Mouse (Mus musculus): ENCODE data around the gene Olfr110. TPM values are rescaled to one million over a fixed set of nuclear protein-coding genes. Genes with fewer than 3 reads are reported as not detected.

The Olfr110 gene
- 0.19 and 0.23 TPM in 2 replicates for polyA plus RNA-seq (2012; rRNA removed; ENCODE audit: low replicate concordance)

GRCm38 (mm10) chr17:37491930-37492518 lies at the start of gene Olfr110:
Gene Olfr110 (plus strand): TSS chr17:37492468.

DNA sequence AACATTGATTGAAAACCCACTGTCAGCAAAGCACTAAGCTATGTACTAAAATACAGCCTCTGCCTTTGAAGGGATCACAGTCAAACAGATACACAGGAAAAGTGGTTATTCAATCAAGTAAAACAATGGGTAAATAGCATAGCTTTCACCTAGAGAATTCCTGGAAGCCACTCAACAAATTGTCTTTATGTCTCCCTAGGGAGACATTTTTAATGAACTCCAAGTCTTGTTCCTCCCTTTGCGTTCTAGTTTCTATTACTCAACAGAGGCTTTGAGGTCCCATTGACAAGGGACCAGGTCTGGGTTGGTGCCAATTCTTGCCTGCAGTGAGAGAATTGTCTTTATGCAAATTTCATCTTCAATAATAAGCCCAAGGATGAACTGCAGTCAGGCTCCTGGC lies 47.1 kb upstream of the Olfr110 start, which contains the start of gene Olfr108:
TSS of gene Olfr108 (plus strand) at position 301 of the 400 bp plus-strand sequence.

GRCm38 (mm10) chr17:37458616-37459015 lies 33.7 kb upstream of the Olfr110 start, which contains the start of gene Olfr109:
Gene Olfr109 (plus strand): TSS chr17:37458916.

GRCm38 (mm10) chr17:37483452-37483851 lies 8.8 kb upstream of the Olfr110 start, which contains the start of gene H2-M2:
Gene H2-M2 (minus strand): TSS chr17:37483552.

DNA sequence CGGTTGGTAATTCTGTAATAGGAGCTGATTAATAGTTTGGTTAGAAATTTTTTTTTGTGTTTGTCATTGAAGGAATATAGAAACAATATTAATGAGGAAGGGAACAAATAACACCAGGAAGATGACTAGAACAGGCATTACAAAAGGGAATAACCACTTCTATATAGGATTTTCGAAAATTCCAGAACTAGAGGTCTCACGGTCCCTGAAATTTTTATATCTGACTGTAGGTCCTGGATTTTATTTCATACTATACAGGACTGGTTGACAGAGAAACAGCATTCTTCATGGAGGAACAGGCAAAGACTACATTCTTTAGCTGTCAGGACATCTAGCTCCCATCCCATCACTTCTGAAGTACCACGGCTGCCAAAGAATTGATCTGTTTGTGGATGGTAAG lies 15.5 kb downstream of the Olfr110 start, which contains the start of gene Olfr111:
TSS of gene Olfr111 (plus strand) at position 301 of the 400 bp plus-strand sequence.

Other genes with a start within 250 kb of the Olfr110 start
- not detected in 2 replicates for gene Olfr98, start 228.7 kb upstream of the Olfr110 start, polyA plus RNA-seq (2012; rRNA removed; ENCODE audit: low replicate concordance)
- 16.8 and 24.2 TPM in 2 replicates for gene H2-M3, start 222.2 kb upstream of the Olfr110 start, polyA plus RNA-seq (2012; rRNA removed; ENCODE audit: low replicate concordance)
- not detected in 2 replicates for gene Olfr99, start 209.0 kb upstream of the Olfr110 start, polyA plus RNA-seq (2012; rRNA removed; ENCODE audit: low replicate concordance)
- not detected in 2 replicates for gene Olfr101, start 188.2 kb upstream of the Olfr110 start, polyA plus RNA-seq (2012; rRNA removed; ENCODE audit: low replicate concordance)
- gene Olfr102, start 175.4 kb upstream of the Olfr110 start, polyA plus RNA-seq (2012; rRNA removed; ENCODE audit: low replicate concordance), result not detected in 2 replicates
- gene Olfr103, start 152.8 kb upstream of the Olfr110 start, polyA plus RNA-seq (2012; rRNA removed; ENCODE audit: low replicate concordance), result not detected in 2 replicates
- not detected in 2 replicates for gene Olfr104-ps, start 132.9 kb upstream of the Olfr110 start, polyA plus RNA-seq (2012; rRNA removed; ENCODE audit: low replicate concordance)
- gene Olfr105-ps, start 113.4 kb upstream of the Olfr110 start, polyA plus RNA-seq (2012; rRNA removed; ENCODE audit: low replicate concordance), result not detected in 2 replicates
- gene Olfr106-ps, start 102.1 kb upstream of the Olfr110 start, polyA plus RNA-seq (2012; rRNA removed; ENCODE audit: low replicate concordance), result not detected in 2 replicates
- gene Olfr107, start 93.2 kb upstream of the Olfr110 start, polyA plus RNA-seq (2012; rRNA removed; ENCODE audit: low replicate concordance), result not detected in 2 replicates
- gene Olfr108, start 47.0 kb upstream of the Olfr110 start, polyA plus RNA-seq (2012; rRNA removed; ENCODE audit: low replicate concordance), result not detected in 2 replicates
- gene Olfr109, start 33.6 kb upstream of the Olfr110 start, polyA plus RNA-seq (2012; rRNA removed; ENCODE audit: low replicate concordance), result not detected in 2 replicates
- 13.9 and 17.2 TPM in 2 replicates for gene H2-M2, start 8.9 kb upstream of the Olfr110 start, polyA plus RNA-seq (2012; rRNA removed; ENCODE audit: low replicate concordance)
- 0.22 and 0.52 TPM in 2 replicates for gene Olfr111, start 15.6 kb downstream of the Olfr110 start, polyA plus RNA-seq (2012; rRNA removed; ENCODE audit: low replicate concordance)
- gene Olfr112, start 77.0 kb downstream of the Olfr110 start, polyA plus RNA-seq (2012; rRNA removed; ENCODE audit: low replicate concordance), result not detected in 2 replicates
- not detected in 2 replicates for gene Olfr113, start 85.2 kb downstream of the Olfr110 start, polyA plus RNA-seq (2012; rRNA removed; ENCODE audit: low replicate concordance)
- gene Olfr114, start 100.3 kb downstream of the Olfr110 start, polyA plus RNA-seq (2012; rRNA removed; ENCODE audit: low replicate concordance), result not detected in 2 replicates
- not detected in 2 replicates for gene Olfr115, start 134.6 kb downstream of the Olfr110 start, polyA plus RNA-seq (2012; rRNA removed; ENCODE audit: low replicate concordance)
- not detected in 2 replicates for gene Olfr116, start 134.7 kb downstream of the Olfr110 start, polyA plus RNA-seq (2012; rRNA removed; ENCODE audit: low replicate concordance)
- gene Olfr117, start 171.3 kb downstream of the Olfr110 start, polyA plus RNA-seq (2012; rRNA removed; ENCODE audit: low replicate concordance), result not detected in 2 replicates
- not detected in 2 replicates for gene Olfr118, start 174.5 kb downstream of the Olfr110 start, polyA plus RNA-seq (2012; rRNA removed; ENCODE audit: low replicate concordance)
- gene Olfr119, start 204.1 kb downstream of the Olfr110 start, polyA plus RNA-seq (2012; rRNA removed; ENCODE audit: low replicate concordance), result not detected in 2 replicates
- not detected in 2 replicates for gene Olfr120, start 229.3 kb downstream of the Olfr110 start, polyA plus RNA-seq (2012; rRNA removed; ENCODE audit: low replicate concordance)